Mouse (Mus musculus) bone marrow, adult 2 months (tissue): ENCODE measurements around the gene Cbr2. TPM values are rescaled to one million over a fixed set of nuclear protein-coding genes. Genes with fewer than 3 reads are reported as not detected.

Experiments
- H3K27ac ChIP-seq: fragments of 200-500 bp; 2 replicates; pipeline ENCODE4 v1.5.1; 2012; ENCODE audit warnings: low read depth, mild to moderate bottlenecking, control low read depth, inconsistent platforms, low read length; ENCODE audit not compliant: control insufficient read depth, poor library complexity, insufficient read depth
- H3K4me1 ChIP-seq: fragments of 200-500 bp; 2 replicates; pipeline ENCODE4 v1.6.1; 2011; ENCODE audit warnings: low read length; ENCODE audit not compliant: control insufficient read depth, insufficient read depth
- H3K4me3 ChIP-seq: fragments of 200-500 bp; replicated peaks from 2 replicates; pipeline ENCODE3; 2011; ENCODE audit warnings: mild to moderate bottlenecking, low read depth, low read length, control low read depth; ENCODE audit not compliant: control insufficient read depth
- CTCF ChIP-seq: fragments of 200-500 bp; IDR thresholded peaks from 2 replicates; pipeline ENCODE4 v1.5.1; 2011; ENCODE audit warnings: low read length, control low read depth; ENCODE audit not compliant: control insufficient read depth, insufficient read depth
- POLR2A ChIP-seq: fragments of 200-500 bp; IDR thresholded peaks from 2 replicates; pipeline ENCODE4 v1.6.1; 2011; ENCODE audit warnings: low read depth, mild to moderate bottlenecking, control low read depth, low read length, borderline replicate concordance; ENCODE audit not compliant: control insufficient read depth
- WGBS: fragments of 180-500 bp; shearing (Covaris S2); methylation state at CpG from one replicate; pipeline ENCODE4 v1.1.7; 2018; 5-methylcytosine and 5-hydroxymethylcytosine counted together
- polyA plus RNA-seq: library from polyadenylated mRNA; stranded (reverse); fragments of >200 nt; gene quantifications from 2 replicates; pipeline ENCODE4 v1.2.4, GENCODE M21; 2011; ENCODE audit warnings: low replicate concordance; ENCODE audit not compliant: missing spikeins, insufficient read depth, insufficient read length

Gene Cbr2
- polyA plus RNA-seq, 1 experiment, result 3.8 TPM

DNA sequence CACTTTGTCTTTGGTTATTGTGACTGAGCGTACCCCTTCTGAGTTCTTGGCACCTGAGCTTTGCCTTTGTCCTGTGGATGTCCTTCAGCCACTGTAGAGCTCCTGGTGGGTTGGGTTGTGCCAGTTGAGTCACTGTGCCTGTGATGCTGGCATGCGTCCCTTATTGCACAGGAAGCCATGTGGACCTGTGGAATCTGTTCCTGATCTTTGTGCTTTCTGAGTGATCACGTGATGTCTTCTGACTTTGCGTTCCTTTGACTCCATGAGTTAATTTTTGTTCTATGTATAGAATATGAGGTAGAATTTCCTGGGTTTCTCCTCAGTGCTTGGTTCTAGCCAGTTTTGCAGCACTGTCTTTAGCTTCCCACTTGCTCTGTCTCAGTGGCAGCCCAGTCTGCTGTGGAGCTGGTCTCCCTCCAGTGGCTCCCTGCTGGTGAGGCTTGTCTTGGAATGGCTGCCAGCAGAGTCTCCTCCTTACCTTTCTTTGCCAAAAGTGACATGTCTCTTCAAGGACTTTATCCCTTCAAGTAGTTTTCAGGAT, 39.4 kb downstream of the Cbr2 start:
- WGBS, result 88% methylated on average over 4 of the region's 4 CpGs
- no peak overlapping the region for H3K27ac ChIP-seq
- TF ChIP-seq CTCF (no peak), POLR2A (no peak)
- no peak overlapping the region for H3K4me3 ChIP-seq
- no peaks in the 10 kb centered on the region for H3K4me1 ChIP-seq

DNA sequence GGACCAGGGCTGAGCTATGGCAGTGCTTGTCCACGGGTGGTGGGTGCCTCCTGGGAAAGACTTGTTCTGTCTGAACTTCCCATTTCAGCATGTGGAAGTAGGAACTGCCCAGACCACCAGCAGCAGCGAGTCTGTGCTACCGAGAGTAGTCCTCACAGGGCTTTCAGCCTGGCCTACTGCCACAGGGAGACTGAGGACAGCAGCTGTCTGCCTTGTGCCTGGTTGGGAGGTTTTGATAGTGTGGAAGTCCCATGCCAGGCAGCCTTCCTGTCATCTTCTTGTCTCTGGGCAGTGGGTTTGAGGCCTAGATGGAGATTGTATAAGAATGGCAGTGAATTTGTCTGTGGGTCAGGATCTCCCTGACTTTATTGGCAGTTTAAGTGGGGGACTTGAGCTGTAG, 42.5 kb downstream of the Cbr2 start:
- no peaks in the 10 kb centered on the region for H3K4me1 ChIP-seq
- no peak overlapping the region for H3K4me3 ChIP-seq
- WGBS, result 50% methylated on average over 3 of the region's 3 CpGs
- H3K27ac ChIP-seq, result no peak overlapping the region
- TF ChIP-seq POLR2A (no peak), CTCF (no peak)

DNA sequence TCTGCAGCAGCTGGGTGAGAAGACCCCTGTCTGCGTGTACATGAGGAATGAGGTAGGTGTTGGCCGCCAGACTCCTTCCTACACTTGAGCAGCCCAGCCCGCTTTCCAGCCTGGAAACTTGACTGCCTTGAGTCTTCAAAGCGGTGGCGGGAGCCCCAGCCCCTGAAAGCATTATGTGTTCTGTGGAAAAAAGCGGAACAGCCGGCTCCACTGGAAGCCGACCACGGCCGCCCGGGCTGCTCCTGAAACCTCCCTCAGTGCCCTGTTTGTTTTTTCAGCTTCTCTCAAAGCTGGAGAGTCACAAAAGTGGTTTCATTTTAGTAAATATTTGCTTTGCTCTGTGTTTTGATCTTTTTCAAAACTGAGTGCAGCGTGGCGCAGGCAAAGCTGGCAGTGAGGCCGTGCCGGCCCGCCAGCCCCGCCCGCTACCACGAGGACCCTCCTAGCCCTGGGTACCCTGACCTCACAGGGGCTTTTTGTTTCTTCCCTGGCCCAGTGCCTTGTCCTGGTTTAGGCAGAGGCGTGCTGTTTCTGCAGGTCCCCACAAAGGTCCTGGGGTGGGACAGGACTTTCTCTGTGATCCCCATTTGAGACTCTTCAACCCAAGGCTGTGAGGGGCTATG, 45.2 kb downstream of the Cbr2 start:
- Histone ChIP-seq H3K4me1 (no peaks in the 10 kb centered on the region), H3K4me3 (no peak overlapping the region), H3K27ac (no peak overlapping the region)
- TF ChIP-seq POLR2A, result no peak
- TF ChIP-seq CTCF, result no peak
- 94% methylated on average over 20 of the region's 20 CpGs for WGBS

DNA sequence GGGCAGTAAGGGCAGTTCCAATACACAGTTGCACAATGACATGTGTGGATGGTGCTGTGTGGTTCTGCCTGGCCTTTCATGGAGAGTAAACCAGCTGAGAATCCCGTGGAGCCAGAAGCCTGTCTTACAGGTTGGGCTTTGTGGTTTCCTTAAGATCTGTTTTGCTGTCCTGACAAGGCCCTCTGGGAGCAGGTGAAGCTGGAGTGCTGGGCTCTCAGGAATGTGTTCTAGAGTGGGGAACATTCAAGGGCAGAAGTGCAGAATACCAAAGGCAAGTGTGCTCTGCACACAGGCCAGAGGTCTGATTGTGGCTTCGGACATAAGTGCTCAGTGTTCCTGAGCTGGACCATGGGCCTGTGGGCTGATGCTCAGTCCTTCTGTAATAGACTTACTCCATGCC, 47.3 kb downstream of the Cbr2 start:
- no peak overlapping the region for H3K4me3 ChIP-seq
- no peak overlapping the region for H3K27ac ChIP-seq
- TF ChIP-seq POLR2A, result no peak
- TF ChIP-seq CTCF, result no peak
- 82% methylated on average over 2 of the region's 2 CpGs for WGBS
- no peaks in the 10 kb centered on the region for H3K4me1 ChIP-seq

DNA sequence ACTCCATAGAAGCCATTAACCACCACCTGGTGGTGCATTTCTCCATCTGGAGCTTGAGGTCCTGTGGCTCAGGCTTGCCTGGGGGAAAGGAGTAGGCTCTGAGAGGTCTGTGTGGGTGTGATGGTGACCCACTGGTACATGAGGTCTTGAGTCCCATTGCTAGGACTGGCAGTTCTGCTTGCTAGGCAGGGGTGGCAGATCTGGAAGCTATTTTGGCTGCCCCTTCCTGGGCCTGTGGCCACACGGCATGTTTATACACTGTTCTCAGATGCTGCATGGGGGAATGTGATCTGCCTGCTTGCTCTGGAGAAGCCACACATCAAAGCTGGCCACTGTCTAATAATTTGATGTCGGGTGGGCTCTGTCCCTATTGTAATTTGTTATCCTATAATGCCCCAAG, 47.8 kb downstream of the Cbr2 start:
- Histone ChIP-seq H3K4me3 (no peak overlapping the region), H3K4me1 (no peaks in the 10 kb centered on the region), H3K27ac (no peak overlapping the region)
- TF ChIP-seq POLR2A (no peak), CTCF (no peak)
- WGBS, result 87% methylated on average over 2 of the region's 2 CpGs

DNA sequence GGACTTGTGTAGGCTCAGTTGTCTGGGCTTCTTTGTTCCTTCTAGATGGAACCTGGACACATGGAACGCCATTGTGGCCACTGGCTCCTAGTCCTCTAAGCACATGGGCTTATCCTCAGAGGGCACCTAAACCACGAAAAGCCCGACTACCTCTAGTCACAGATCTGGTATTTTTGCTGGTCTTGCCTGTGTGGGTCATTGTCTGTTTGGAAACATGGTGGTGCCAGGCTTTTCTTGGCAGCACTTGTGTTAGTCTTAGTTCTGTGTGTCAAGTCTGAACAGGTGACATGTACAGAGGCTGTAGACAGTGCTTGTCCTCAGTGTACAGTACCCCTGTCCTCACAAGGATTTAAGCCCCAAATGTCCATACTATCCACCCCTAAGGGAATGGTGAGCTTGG, 48.4 kb downstream of the Cbr2 start:
- Histone ChIP-seq H3K27ac (no peak overlapping the region), H3K4me3 (no peak overlapping the region), H3K4me1 (no peaks in the 10 kb centered on the region)
- TF ChIP-seq CTCF, result no peak
- TF ChIP-seq POLR2A, result no peak
- 76% methylated on average over 3 of the region's 3 CpGs for WGBS

DNA sequence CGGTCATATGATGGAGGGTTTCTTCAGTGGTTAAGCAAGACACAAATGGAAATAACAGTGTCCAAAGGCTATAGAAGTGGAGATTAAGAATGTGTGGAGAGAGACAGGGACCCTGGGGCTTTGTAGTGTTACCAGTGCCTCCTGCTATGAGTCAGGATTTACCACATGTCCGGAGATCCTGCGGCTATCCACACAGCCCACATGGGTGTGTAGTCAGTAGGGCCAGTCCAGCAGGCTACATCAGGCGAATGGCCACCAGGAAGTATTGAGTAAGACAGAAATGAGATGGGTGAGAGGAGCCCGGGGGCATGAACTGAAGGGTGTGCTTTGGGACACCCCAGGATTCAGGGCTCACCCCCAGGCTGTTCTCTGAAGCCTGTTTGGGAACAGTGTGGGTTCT, 49.2 kb downstream of the Cbr2 start:
- TF ChIP-seq POLR2A, result no peak
- TF ChIP-seq CTCF, result no peak
- 71% methylated on average over 5 of the region's 5 CpGs for WGBS
- H3K4me1 ChIP-seq, result no peaks in the 10 kb centered on the region
- H3K4me3 ChIP-seq, result no peak overlapping the region
- H3K27ac ChIP-seq, result no peak overlapping the region

DNA sequence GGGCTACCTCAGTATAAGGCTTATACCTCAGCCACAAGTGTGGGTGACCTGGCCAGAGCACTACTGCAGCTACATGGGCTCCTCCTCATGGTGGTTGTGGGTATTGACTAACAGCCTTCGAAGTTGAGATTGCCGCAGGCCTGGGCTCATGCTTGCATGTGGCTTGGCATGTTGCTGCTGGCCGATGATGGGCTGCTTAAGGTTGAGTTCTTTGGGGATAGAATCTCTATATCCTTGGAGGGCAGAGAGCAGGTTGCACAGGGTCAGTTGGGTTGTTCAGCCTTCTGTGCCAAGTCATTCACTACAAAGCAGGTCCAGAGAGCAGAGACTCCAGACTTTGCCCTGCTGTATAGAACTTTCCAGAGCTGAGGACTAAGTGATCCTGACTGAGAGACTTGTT, 52.0 kb downstream of the Cbr2 start:
- Histone ChIP-seq H3K4me3 (no peak overlapping the region), H3K27ac (no peak overlapping the region), H3K4me1 (no peaks in the 10 kb centered on the region)
- 57% methylated on average over 3 of the region's 3 CpGs for WGBS
- TF ChIP-seq POLR2A, result no peak
- TF ChIP-seq CTCF, result peak; percentile 67

Other genes starting within 250 kb of the Cbr2 start
- gene Mrpl12, start 247.5 kb downstream of the Cbr2 start, polyA plus RNA-seq, result 60.4 and 87.1 TPM in 2 replicates
- gene Slc25a10, start 240.3 kb downstream of the Cbr2 start, polyA plus RNA-seq, result 20.6 and 21.0 TPM in 2 replicates
- 0.81 and 1.3 TPM in 2 replicates for gene Gcgr, start 201.4 kb downstream of the Cbr2 start, polyA plus RNA-seq
- gene Mcrip1, start 182.4 kb downstream of the Cbr2 start, polyA plus RNA-seq, result 72.1 and 86.5 TPM in 2 replicates
- not detected in 2 replicates for gene Ppp1r27, start 181.0 kb downstream of the Cbr2 start, polyA plus RNA-seq
- 86.5 and 236 TPM in 2 replicates for gene P4hb, start 158.9 kb downstream of the Cbr2 start, polyA plus RNA-seq
- 112 and 172 TPM in 2 replicates for gene Arhgdia, start 150.5 kb downstream of the Cbr2 start, polyA plus RNA-seq
- gene Alyref, start 133.7 kb downstream of the Cbr2 start, polyA plus RNA-seq, result 165 and 174 TPM in 2 replicates
- gene Anapc11, start 133.7 kb downstream of the Cbr2 start, polyA plus RNA-seq, result 26.6 and 32.6 TPM in 2 replicates
- 3.8 TPM in 1 of 2 replicates, not detected in the other for gene Npb, start 123.6 kb downstream of the Cbr2 start, polyA plus RNA-seq
- 45.4 and 46.8 TPM in 2 replicates for gene Pcyt2, start 114.2 kb downstream of the Cbr2 start, polyA plus RNA-seq
- 67.9 and 138 TPM in 2 replicates for gene Sirt7, start 106.9 kb downstream of the Cbr2 start, polyA plus RNA-seq
- 61.7 and 86.9 TPM in 2 replicates for gene Mafg, start 98.5 kb downstream of the Cbr2 start, polyA plus RNA-seq
- gene Pycr1, start 88.3 kb downstream of the Cbr2 start, polyA plus RNA-seq, result 2.3 TPM in 1 of 2 replicates, not detected in the other
- gene Myadml2, start 84.0 kb downstream of the Cbr2 start, polyA plus RNA-seq, result 6.7 TPM in 1 of 2 replicates, not detected in the other
- gene Notum, start 70.9 kb downstream of the Cbr2 start, polyA plus RNA-seq, result not detected in 2 replicates
- 82.0 and 94.3 TPM in 2 replicates for gene Aspscr1, start 59.1 kb downstream of the Cbr2 start, polyA plus RNA-seq
- gene Cenpx, start 18.4 kb downstream of the Cbr2 start, polyA plus RNA-seq, result 39.2 and 57.8 TPM in 2 replicates
- 25.5 and 41.4 TPM in 2 replicates for gene Lrrc45, start 18.2 kb downstream of the Cbr2 start, polyA plus RNA-seq
- 2.4 and 5.8 TPM in 2 replicates for gene Rac3, start 10.6 kb downstream of the Cbr2 start, polyA plus RNA-seq
- gene Dcxr, start 4.8 kb downstream of the Cbr2 start, polyA plus RNA-seq, result 7.4 and 9.4 TPM in 2 replicates
- 15.5 and 52.5 TPM in 2 replicates for gene Hmga1b, start 30.7 kb upstream of the Cbr2 start, polyA plus RNA-seq
- gene Rfng, start 52.1 kb upstream of the Cbr2 start, polyA plus RNA-seq, result 9.1 and 19.9 TPM in 2 replicates
- gene Gps1, start 52.2 kb upstream of the Cbr2 start, polyA plus RNA-seq, result 29.6 and 38.0 TPM in 2 replicates
- 24.2 and 57.6 TPM in 2 replicates for gene Dus1l, start 64.3 kb upstream of the Cbr2 start, polyA plus RNA-seq
- gene Fasn, start 92.4 kb upstream of the Cbr2 start, polyA plus RNA-seq, result 6.1 and 16.1 TPM in 2 replicates
- gene Ccdc57, start 200.8 kb upstream of the Cbr2 start, polyA plus RNA-seq, result 2.7 and 14.6 TPM in 2 replicates
- gene Slc16a3, start 216.4 kb upstream of the Cbr2 start, polyA plus RNA-seq, result 14.3 and 50.1 TPM in 2 replicates